Mouse (Mus musculus) liver, adult 2 months (tissue): ENCODE results near the gene Adcy2.

ENCODE experiments used
- CTCF ChIP-seq: fragments of 200-500 bp; IDR thresholded peaks from 2 replicates; pipeline ENCODE4 v1.5.1; 2011; ENCODE audit warnings: low read depth, low read length, control low read depth
- POLR2A ChIP-seq: fragments of 200-500 bp; IDR thresholded peaks from 2 replicates; pipeline ENCODE4 v1.6.1; 2011; ENCODE audit warnings: low read length, control low read depth; ENCODE audit not compliant: insufficient read depth; ENCODE audit errors: extremely low read depth

DNA sequence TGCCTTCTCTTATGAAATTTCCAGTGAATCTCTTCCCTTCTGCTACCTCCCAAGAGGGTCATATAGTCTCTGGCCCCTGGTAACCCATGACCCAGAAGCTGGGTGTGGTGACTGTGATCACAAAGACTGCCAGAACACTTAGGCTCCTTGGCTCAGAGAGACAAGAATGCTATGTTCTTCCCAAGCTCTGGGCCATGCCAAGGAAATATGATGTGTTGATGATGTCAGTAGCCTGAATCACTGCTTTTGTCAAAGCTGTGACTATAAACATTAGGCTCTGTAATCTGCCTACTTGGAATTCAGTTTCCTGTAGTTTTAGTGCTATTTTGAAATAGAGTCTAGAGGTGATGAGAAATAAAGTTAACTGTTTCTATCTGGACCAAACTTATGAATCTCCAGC lies 206.1 kb downstream of the Adcy2 start:
- TF ChIP-seq CTCF (no peak), POLR2A (no peak)
